Mouse (Mus musculus): ENCODE data around the gene Txnrd1. TPM values are rescaled to one million over a fixed set of nuclear protein-coding genes. Genes with fewer than 3 reads are reported as not detected.
A peak's percentile ranks its signal among the peaks of the same experiment; 100 is the strongest.

Txnrd1 gene
- polyA plus RNA-seq, 1 experiment from 2014 or later: 124 TPM

GRCm38 (mm10) chr10:82863827-82864226, 30.1 kb downstream of the Txnrd1 start:
- WGBS: 79% methylated on average over 7 of the region's 7 CpGs
- Histone ChIP-seq H3K4me1 (replicated peaks; ENCODE audit: control insufficient read depth, insufficient read depth, low read length) (peaks cover 27% of the 10 kb centered on the region), H3K9me3 (ENCODE audit: control insufficient read depth, low read length) (no peaks in the 10 kb centered on the region), H3K9ac (ENCODE audit: low read length) (no peak overlapping the region), H3K36me3 (ENCODE audit: control insufficient read depth, insufficient read depth, low read length) (peaks cover 33% of the 10 kb centered on the region), H3K27ac (ENCODE audit: low read depth) (no peak overlapping the region), H3K4me3 (ENCODE audit: low read depth, low read length) (no peak overlapping the region), H3K4me2 (ENCODE audit: low read length) (no peak overlapping the region), H3K27me3 (replicated peaks; ENCODE audit: control insufficient read depth, insufficient read depth, low read length) (no peaks in the 10 kb centered on the region)
- DNase-seq (ENCODE audit: low spot score): no peak
- no peak for ATAC-seq (replicated peaks; ENCODE audit: low FRiP score, low TSS enrichment, low read depth)

GRCm38 (mm10) chr10:82866356-82866755, 32.6 kb downstream of the Txnrd1 start, which contains the start of gene Eid3:
Eid3 (plus strand) TSS chr10:82866626.
- no peaks in the 10 kb centered on the region for H3K27me3 ChIP-seq (replicated peaks; ENCODE audit: control insufficient read depth, insufficient read depth, low read length)
- WGBS: 72% methylated on average over 9 of the region's 9 CpGs
- no peaks in the 10 kb centered on the region for H3K9me3 ChIP-seq (ENCODE audit: control insufficient read depth, low read length)
- ATAC-seq (replicated peaks; ENCODE audit: low FRiP score, low TSS enrichment, low read depth): no peak
- DNase-seq (ENCODE audit: low spot score): no peak
- no peak within 1 kb of the TSS for H3K4me3 ChIP-seq (ENCODE audit: low read depth, low read length)
- H3K36me3 ChIP-seq (ENCODE audit: control insufficient read depth, insufficient read depth, low read length): peaks cover 40% of the 10 kb centered on the region
- H3K27ac ChIP-seq (ENCODE audit: low read depth): no peak within 1 kb of the TSS
- H3K9ac ChIP-seq (ENCODE audit: low read length): no peak within 1 kb of the TSS
- no peak within 1 kb of the TSS for H3K4me2 ChIP-seq (ENCODE audit: low read length)
- peaks cover 22% of the 10 kb centered on the region for H3K4me1 ChIP-seq (replicated peaks; ENCODE audit: control insufficient read depth, insufficient read depth, low read length)

- Histone ChIP-seq H3K4me2 (ENCODE audit: low read length) (no peak overlapping the region), H3K27me3 (replicated peaks; ENCODE audit: control insufficient read depth, insufficient read depth, low read length) (no peaks in the 10 kb centered on the region), H3K27ac (ENCODE audit: low read depth) (no peak overlapping the region), H3K9me3 (ENCODE audit: control insufficient read depth, low read length) (no peaks in the 10 kb centered on the region), H3K4me1 (replicated peaks; ENCODE audit: control insufficient read depth, insufficient read depth, low read length) (peaks cover 17% of the 10 kb centered on the region), H3K4me3 (ENCODE audit: low read depth, low read length) (no peak overlapping the region), H3K9ac (ENCODE audit: low read length) (no peak overlapping the region), H3K36me3 (ENCODE audit: control insufficient read depth, insufficient read depth, low read length) (peaks cover 40% of the 10 kb centered on the region)
- ATAC-seq (replicated peaks; ENCODE audit: low FRiP score, low TSS enrichment, low read depth): no peak
- 90% methylated on average over 18 of the region's 18 CpGs for WGBS
- no peak for DNase-seq (ENCODE audit: low spot score)
Observed at GRCm38 (mm10) chr10:82866832-82867231, 33.1 kb downstream of the Txnrd1 start.

- DNase-seq (ENCODE audit: low spot score) (no peak), ATAC-seq (replicated peaks; ENCODE audit: low FRiP score, low TSS enrichment, low read depth) (no peak)
- no peak overlapping the region for H3K4me2 ChIP-seq (ENCODE audit: low read length)
- H3K27ac ChIP-seq (ENCODE audit: low read depth): no peak overlapping the region
- H3K9me3 ChIP-seq (ENCODE audit: control insufficient read depth, low read length): no peaks in the 10 kb centered on the region
- no peaks in the 10 kb centered on the region for H3K27me3 ChIP-seq (replicated peaks; ENCODE audit: control insufficient read depth, insufficient read depth, low read length)
- H3K4me3 ChIP-seq (ENCODE audit: low read depth, low read length): no peak overlapping the region
- no peak overlapping the region for H3K9ac ChIP-seq (ENCODE audit: low read length)
- WGBS: 82% methylated on average over 6 of the region's 6 CpGs
- H3K36me3 ChIP-seq (ENCODE audit: control insufficient read depth, insufficient read depth, low read length): peaks cover 39% of the 10 kb centered on the region
- H3K4me1 ChIP-seq (replicated peaks; ENCODE audit: control insufficient read depth, insufficient read depth, low read length): peaks cover 10% of the 10 kb centered on the region
Observed at GRCm38 (mm10) chr10:82868418-82869086, 34.8 kb downstream of the Txnrd1 start.

- ATAC-seq (replicated peaks; ENCODE audit: low FRiP score, low TSS enrichment, low read depth) (no peak), DNase-seq (ENCODE audit: low spot score) (no peak)
Observed at GRCm38 (mm10) chr10:82875446-82875845, 41.7 kb downstream of the Txnrd1 start.

GRCm38 (mm10) chr10:82876076-82876796, 42.5 kb downstream of the Txnrd1 start:
- Histone ChIP-seq H3K36me3 (ENCODE audit: control insufficient read depth, insufficient read depth, low read length) (peaks cover 74% of the 10 kb centered on the region), H3K4me2 (ENCODE audit: low read length) (no peak overlapping the region), H3K27ac (ENCODE audit: low read depth) (peak overlapping the region; percentile 8), H3K9me3 (ENCODE audit: control insufficient read depth, low read length) (no peaks in the 10 kb centered on the region), H3K4me1 (replicated peaks; ENCODE audit: control insufficient read depth, insufficient read depth, low read length) (peaks cover 9% of the 10 kb centered on the region; the same call in 1 of the 2 replicates), H3K27me3 (replicated peaks; ENCODE audit: control insufficient read depth, insufficient read depth, low read length) (no peaks in the 10 kb centered on the region), H3K9ac (ENCODE audit: low read length) (no peak overlapping the region), H3K4me3 (ENCODE audit: low read depth, low read length) (no peak overlapping the region)
- DNase-seq (ENCODE audit: low spot score) (peak; percentile 58), ATAC-seq (replicated peaks; ENCODE audit: low FRiP score, low TSS enrichment, low read depth) (peak; percentile 91)
- WGBS: 73% methylated on average over 16 of the region's 16 CpGs

More at GRCm38 (mm10) chr10:82875446-82875845, 41.7 kb downstream of the Txnrd1 start:
- 84% methylated on average over 10 of the region's 10 CpGs for WGBS
- no peak overlapping the region for H3K4me3 ChIP-seq (ENCODE audit: low read depth, low read length)
- H3K4me1 ChIP-seq (replicated peaks; ENCODE audit: control insufficient read depth, insufficient read depth, low read length): peaks cover 9% of the 10 kb centered on the region; the same call in 1 of the 2 replicates
- H3K27ac ChIP-seq (ENCODE audit: low read depth): no peak overlapping the region
- H3K9ac ChIP-seq (ENCODE audit: low read length): no peak overlapping the region
- H3K4me2 ChIP-seq (ENCODE audit: low read length): no peak overlapping the region
- no peaks in the 10 kb centered on the region for H3K9me3 ChIP-seq (ENCODE audit: control insufficient read depth, low read length)
- no peaks in the 10 kb centered on the region for H3K27me3 ChIP-seq (replicated peaks; ENCODE audit: control insufficient read depth, insufficient read depth, low read length)
- peaks cover 66% of the 10 kb centered on the region for H3K36me3 ChIP-seq (ENCODE audit: control insufficient read depth, insufficient read depth, low read length)

- Histone ChIP-seq H3K9me3 (ENCODE audit: control insufficient read depth, low read length) (no peaks in the 10 kb centered on the region), H3K4me1 (replicated peaks; ENCODE audit: control insufficient read depth, insufficient read depth, low read length) (no peaks in the 10 kb centered on the region), H3K27me3 (replicated peaks; ENCODE audit: control insufficient read depth, insufficient read depth, low read length) (no peaks in the 10 kb centered on the region), H3K9ac (ENCODE audit: low read length) (no peak overlapping the region), H3K4me3 (ENCODE audit: low read depth, low read length) (no peak overlapping the region), H3K36me3 (ENCODE audit: control insufficient read depth, insufficient read depth, low read length) (peaks cover 90% of the 10 kb centered on the region), H3K27ac (ENCODE audit: low read depth) (no peak overlapping the region), H3K4me2 (ENCODE audit: low read length) (no peak overlapping the region)
- no peak for DNase-seq (ENCODE audit: low spot score)
- WGBS: 93% methylated on average over 6 of the region's 6 CpGs
- ATAC-seq (replicated peaks; ENCODE audit: low FRiP score, low TSS enrichment, low read depth): no peak
Observed at GRCm38 (mm10) chr10:82887354-82887753, 53.6 kb downstream of the Txnrd1 start.

GRCm38 (mm10) chr10:82888576-82888975, 54.8 kb downstream of the Txnrd1 start:
- Histone ChIP-seq H3K36me3 (ENCODE audit: control insufficient read depth, insufficient read depth, low read length) (peaks cover 90% of the 10 kb centered on the region), H3K27ac (ENCODE audit: low read depth) (no peak overlapping the region), H3K4me3 (ENCODE audit: low read depth, low read length) (no peak overlapping the region), H3K4me1 (replicated peaks; ENCODE audit: control insufficient read depth, insufficient read depth, low read length) (no peaks in the 10 kb centered on the region), H3K4me2 (ENCODE audit: low read length) (no peak overlapping the region), H3K27me3 (replicated peaks; ENCODE audit: control insufficient read depth, insufficient read depth, low read length) (no peaks in the 10 kb centered on the region), H3K9me3 (ENCODE audit: control insufficient read depth, low read length) (no peaks in the 10 kb centered on the region), H3K9ac (ENCODE audit: low read length) (no peak overlapping the region)
- DNase-seq (ENCODE audit: low spot score) (no peak), ATAC-seq (replicated peaks; ENCODE audit: low FRiP score, low TSS enrichment, low read depth) (no peak)
- WGBS: 87% methylated on average over 8 of the region's 8 CpGs

Measured in intestine, embryonic 14.5 days (tissue).